Mouse (Mus musculus) midbrain, embryonic 13.5 days (tissue): ENCODE results near the gene Cabp7. TPM values are rescaled to one million over a fixed set of nuclear protein-coding genes. Genes with fewer than 3 reads are reported as not detected.

Experiments used
- ATAC-seq: fragments of 200-750 bp; cut with Nextera tagmentation; 2 replicates; pipeline ENCODE4 v1.8.0; 2017; ENCODE audit warnings: mild to moderate bottlenecking, moderate TSS enrichment, moderate library complexity
- H3K27ac ChIP-seq: fragments of 300-500 bp; sonication (generic); 2 replicates; pipeline ENCODE4 v1.5.1; 2015; ENCODE audit warnings: inconsistent platforms, mild to moderate bottlenecking, moderate library complexity
- H3K27me3 ChIP-seq: fragments of 300-500 bp; sonication (generic); 2 replicates; pipeline ENCODE4 v1.6.1; 2015; ENCODE audit warnings: mild to moderate bottlenecking, inconsistent platforms
- H3K36me3 ChIP-seq: fragments of 300-500 bp; sonication (generic); 2 replicates; pipeline ENCODE4 v1.6.1; 2015; ENCODE audit warnings: mild to moderate bottlenecking, inconsistent platforms
- H3K4me1 ChIP-seq: fragments of 300-500 bp; sonication (generic); replicated peaks from 2 replicates; pipeline ENCODE4 v1.6.1; 2015; ENCODE audit warnings: inconsistent platforms
- H3K4me2 ChIP-seq: fragments of 300-500 bp; sonication (generic); replicated peaks from 2 replicates; pipeline ENCODE4 v1.6.1; 2015; ENCODE audit warnings: moderate library complexity, mild to moderate bottlenecking, inconsistent platforms
- H3K4me3 ChIP-seq: fragments of 300-500 bp; sonication (generic); replicated peaks from 2 replicates; pipeline ENCODE4 v1.5.1; 2015; ENCODE audit warnings: mild to moderate bottlenecking, inconsistent platforms
- H3K9ac ChIP-seq: fragments of 300-500 bp; sonication (generic); replicated peaks from 2 replicates; pipeline ENCODE4 v1.6.1; 2015; ENCODE audit warnings: mild to moderate bottlenecking, inconsistent platforms
- H3K9me3 ChIP-seq: fragments of 300-500 bp; sonication (generic); 2 replicates; pipeline ENCODE4 v1.6.1; 2016; ENCODE audit warnings: mild to moderate bottlenecking, inconsistent platforms
- WGBS: fragments of 180-500 bp; shearing (Covaris S2); methylation state at CpG from one replicate; pipeline ENCODE4 v1.1.7; 2015; 5-methylcytosine and 5-hydroxymethylcytosine counted together
- polyA plus RNA-seq: library from polyadenylated mRNA; unstranded; fragments of >200 nt; fragmentation: Nextera tagmentation; extraction: Ambion mirVana; gene quantifications from 2 replicates; pipeline ENCODE4 v1.2.1, GENCODE M21; 2015

Gene Cabp7
- polyA plus RNA-seq, 1 experiment from 2014 or later = 0.69 TPM

DNA sequence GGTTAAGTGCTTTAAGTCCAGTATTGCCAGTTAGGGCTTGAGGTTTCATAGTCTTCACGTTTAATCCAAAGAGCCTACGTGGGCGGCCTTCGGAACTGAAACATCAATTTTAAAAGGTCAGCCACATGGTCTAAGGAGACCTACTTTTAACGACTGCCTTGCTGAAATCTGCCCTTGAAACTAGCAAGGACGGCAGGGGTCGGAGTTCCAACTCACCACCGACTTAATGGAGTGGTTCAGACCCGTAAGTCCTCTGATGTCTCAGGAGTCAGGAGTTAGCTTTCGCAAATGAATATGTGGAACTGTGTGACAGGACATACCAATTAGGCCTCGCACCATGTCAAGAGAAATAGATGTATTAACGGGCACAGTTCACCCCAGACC, 42.9 kb downstream of the Cabp7 start:
- Histone ChIP-seq H3K4me2 (peak overlapping the region; percentile 78), H3K9me3 (no peaks in the 10 kb centered on the region), H3K27ac (0 out of 2 replicates have a peak overlapping the region, but pooled peaks have one; percentile 26), H3K4me3 (peak overlapping the region; percentile 78), H3K36me3 (peaks cover 14% of the 10 kb centered on the region), H3K9ac (peak overlapping the region; percentile 81), H3K27me3 (no peaks in the 10 kb centered on the region), H3K4me1 (peaks cover 18% of the 10 kb centered on the region)
- ATAC-seq = no peak
- WGBS = 5% methylated on average over 12 of the region's 12 CpGs

GRCm38 (mm10) chr11:4700726-4701125, 45.9 kb downstream of the Cabp7 start:
- no peak for ATAC-seq
- WGBS = 88% methylated on average over 8 of the region's 8 CpGs
- H3K4me3 ChIP-seq = no peak overlapping the region
- peaks cover 14% of the 10 kb centered on the region for H3K36me3 ChIP-seq
- H3K27ac ChIP-seq = no peak overlapping the region
- H3K9ac ChIP-seq = no peak overlapping the region
- H3K4me1 ChIP-seq = peaks cover 18% of the 10 kb centered on the region
- no peaks in the 10 kb centered on the region for H3K9me3 ChIP-seq
- H3K27me3 ChIP-seq = no peaks in the 10 kb centered on the region
- H3K4me2 ChIP-seq = no peak overlapping the region

GRCm38 (mm10) chr11:4697043-4697983, 49.3 kb downstream of the Cabp7 start:
- no peaks in the 10 kb centered on the region for H3K9me3 ChIP-seq
- 61% methylated on average over 7 of the region's 7 CpGs for WGBS

DNA sequence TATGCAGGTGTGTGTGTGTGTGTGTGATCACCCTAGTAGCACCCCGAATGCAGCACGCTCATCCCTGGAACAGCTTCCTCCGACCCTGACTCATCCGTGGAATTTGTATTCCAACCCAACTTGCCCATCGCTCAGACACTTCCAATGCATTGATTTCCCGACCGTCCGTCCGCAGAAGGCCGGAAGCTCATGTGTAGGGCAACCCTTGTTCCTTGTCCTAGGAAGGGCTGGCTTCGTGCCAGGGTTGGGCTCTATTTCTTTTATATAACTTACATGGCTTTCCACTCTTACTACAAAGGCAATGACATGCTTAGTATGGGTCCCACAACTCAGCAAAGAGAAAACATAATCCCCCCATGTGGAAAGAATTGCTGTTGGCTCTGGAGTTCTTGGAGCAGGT, 54.4 kb downstream of the Cabp7 start:
- Histone ChIP-seq H3K27ac (no peak overlapping the region), H3K36me3 (no peaks in the 10 kb centered on the region), H3K9me3 (no peaks in the 10 kb centered on the region), H3K4me3 (no peak overlapping the region), H3K9ac (no peak overlapping the region), H3K27me3 (no peaks in the 10 kb centered on the region), H3K4me2 (no peak overlapping the region), H3K4me1 (no peaks in the 10 kb centered on the region)
- WGBS = 81% methylated on average over 11 of the region's 11 CpGs
- no peak for ATAC-seq

More at GRCm38 (mm10) chr11:4697043-4697983, 49.3 kb downstream of the Cabp7 start:
- Histone ChIP-seq H3K4me1 (no peaks in the 10 kb centered on the region), H3K27ac (no peak overlapping the region), H3K36me3 (peaks cover 14% of the 10 kb centered on the region), H3K4me2 (no peak overlapping the region), H3K9ac (no peak overlapping the region), H3K4me3 (no peak overlapping the region), H3K27me3 (no peaks in the 10 kb centered on the region)
- no peak for ATAC-seq

- no peaks in the 10 kb centered on the region for H3K9me3 ChIP-seq
- ATAC-seq = no peak
- no peak overlapping the region for H3K9ac ChIP-seq
- H3K4me3 ChIP-seq = no peak overlapping the region
- no peaks in the 10 kb centered on the region for H3K36me3 ChIP-seq
- H3K4me1 ChIP-seq = no peaks in the 10 kb centered on the region
- WGBS = 64% methylated on average over 10 of the region's 10 CpGs
- H3K27ac ChIP-seq = no peak overlapping the region
- no peaks in the 10 kb centered on the region for H3K27me3 ChIP-seq
- H3K4me2 ChIP-seq = no peak overlapping the region
These were observed 55.4 kb downstream of the Cabp7 start for GRCm38 (mm10) chr11:4691213-4691612.

DNA sequence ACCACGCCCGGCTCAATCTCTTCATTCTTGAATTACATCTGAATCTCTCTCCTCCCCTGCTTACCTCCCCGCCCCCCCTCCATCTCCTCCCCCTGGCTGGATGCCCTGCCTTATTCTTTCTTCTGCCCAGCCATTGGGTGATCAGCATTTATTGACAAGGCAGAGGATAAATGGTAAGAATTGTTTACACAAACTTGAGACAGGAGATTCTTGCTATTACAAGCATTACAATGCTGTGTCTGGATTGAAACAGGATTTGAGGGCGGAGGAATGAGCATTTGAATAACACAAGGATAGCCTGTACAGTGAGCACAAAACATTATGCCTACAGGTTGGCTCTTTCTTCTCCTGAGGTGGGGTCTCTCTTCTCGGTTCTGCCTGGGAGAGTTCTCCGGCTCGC, 56.2 kb downstream of the Cabp7 start:
- ATAC-seq = no peak
- Histone ChIP-seq H3K9ac (no peak overlapping the region), H3K27ac (no peak overlapping the region), H3K4me3 (no peak overlapping the region), H3K36me3 (no peaks in the 10 kb centered on the region), H3K27me3 (no peaks in the 10 kb centered on the region), H3K4me2 (no peak overlapping the region), H3K4me1 (no peaks in the 10 kb centered on the region), H3K9me3 (no peaks in the 10 kb centered on the region)
- WGBS = 85% methylated on average over 7 of the region's 7 CpGs

GRCm38 (mm10) chr11:4688632-4689380, 57.8 kb downstream of the Cabp7 start:
- Histone ChIP-seq H3K9ac (no peak overlapping the region), H3K4me2 (no peak overlapping the region), H3K27ac (no peak overlapping the region), H3K4me3 (no peak overlapping the region), H3K4me1 (no peaks in the 10 kb centered on the region), H3K9me3 (no peaks in the 10 kb centered on the region), H3K36me3 (peaks cover 12% of the 10 kb centered on the region), H3K27me3 (no peaks in the 10 kb centered on the region)
- 65% methylated on average over 11 of the region's 11 CpGs for WGBS
- ATAC-seq = no peak

GRCm38 (mm10) chr11:4687874-4688273, 58.7 kb downstream of the Cabp7 start:
- Histone ChIP-seq H3K36me3 (peaks cover 21% of the 10 kb centered on the region), H3K4me1 (no peaks in the 10 kb centered on the region), H3K27me3 (no peaks in the 10 kb centered on the region), H3K9me3 (no peaks in the 10 kb centered on the region), H3K27ac (no peak overlapping the region), H3K4me3 (no peak overlapping the region), H3K9ac (no peak overlapping the region), H3K4me2 (no peak overlapping the region)
- ATAC-seq = no peak
- WGBS = 79% methylated on average over 3 of the region's 3 CpGs

- Histone ChIP-seq H3K36me3 (peaks cover 30% of the 10 kb centered on the region), H3K9me3 (no peaks in the 10 kb centered on the region), H3K4me2 (no peak overlapping the region), H3K27me3 (no peaks in the 10 kb centered on the region), H3K27ac (no peak overlapping the region), H3K9ac (no peak overlapping the region), H3K4me1 (no peaks in the 10 kb centered on the region), H3K4me3 (no peak overlapping the region)
- no peak for ATAC-seq
- WGBS = 78% methylated on average over 3 of the region's 3 CpGs
These were observed 59.6 kb downstream of the Cabp7 start for GRCm38 (mm10) chr11:4687027-4687426.

Other genes starting within 250 kb of the Cabp7 start
- gene Mtmr3, start 151.9 kb downstream of the Cabp7 start, polyA plus RNA-seq = 38.8 and 43.4 TPM in 2 replicates
- not detected in 2 replicates for gene Gm11032, start 126.7 kb downstream of the Cabp7 start, polyA plus RNA-seq
- 23.1 and 23.8 TPM in 2 replicates for gene Ascc2, start 109.0 kb downstream of the Cabp7 start, polyA plus RNA-seq
- 524 and 547 TPM in 2 replicates for gene Uqcr10, start 42.4 kb downstream of the Cabp7 start, polyA plus RNA-seq
- 66.9 and 72.9 TPM in 2 replicates for gene Zmat5, start 42.1 kb downstream of the Cabp7 start, polyA plus RNA-seq
- 60.1 and 61.3 TPM in 2 replicates for gene Nf2, start 102.8 kb upstream of the Cabp7 start, polyA plus RNA-seq
- gene Nipsnap1, start 127.2 kb upstream of the Cabp7 start, polyA plus RNA-seq = 139 and 142 TPM in 2 replicates
- gene Thoc5, start 148.5 kb upstream of the Cabp7 start, polyA plus RNA-seq = 63.3 and 65.1 TPM in 2 replicates
- 1.2 TPM in 2 replicates for gene Nefh, start 201.3 kb upstream of the Cabp7 start, polyA plus RNA-seq
- 87.2 and 93.9 TPM in 2 replicates for gene Ap1b1, start 240.0 kb upstream of the Cabp7 start, polyA plus RNA-seq